Mouse (Mus musculus): ENCODE data around the gene Luc7l. TPM values are rescaled to one million over a fixed set of nuclear protein-coding genes. Genes with fewer than 3 reads are reported as not detected.

The Luc7l gene
- 113 and 116 TPM in 2 replicates for polyA plus RNA-seq (2015; fragmentation: Nextera tagmentation; extraction: Ambion mirVana)

GRCm38 (mm10) chr17:26252539-26253251, at the start of gene Luc7l:
TSS of gene Luc7l (plus strand) at chr17:26252896.
- peak; percentile 96 for ATAC-seq (ENCODE audit: low read depth)
- Histone ChIP-seq H3K9ac (peak within 1 kb of the TSS; percentile 93), H3K27ac (replicated peaks) (peak within 1 kb of the TSS; percentile 98), H3K27me3 (peaks cover 6% of the 10 kb centered on the region; the same call in 1 of the 2 replicates), H3K9me3 (no peaks in the 10 kb centered on the region), H3K4me2 (peak within 1 kb of the TSS; percentile 91), H3K4me3 (peak within 1 kb of the TSS; percentile 98), H3K36me3 (peaks cover 19% of the 10 kb centered on the region), H3K4me1 (replicated peaks) (peaks cover 18% of the 10 kb centered on the region)
- under 1% methylated on average over 42 of the region's 43 CpGs for WGBS

GRCm38 (mm10) chr17:26203321-26203811, 49.3 kb upstream of the Luc7l start:
- H3K4me1 ChIP-seq (replicated peaks), result peaks cover 35% of the 10 kb centered on the region
- peaks cover 78% of the 10 kb centered on the region for H3K27me3 ChIP-seq
- no peaks in the 10 kb centered on the region for H3K9me3 ChIP-seq
- under 1% methylated on average over 30 of the region's 30 CpGs for WGBS
- H3K27ac ChIP-seq (replicated peaks), result no peak overlapping the region
- ATAC-seq (ENCODE audit: low read depth), result no peak
- H3K4me3 ChIP-seq, result peak overlapping the region; percentile 42
- peak overlapping the region; percentile 62 for H3K9ac ChIP-seq
- peaks cover under 1% of the 10 kb centered on the region; the same call in 1 of the 2 replicates for H3K36me3 ChIP-seq
- H3K4me2 ChIP-seq, result peak overlapping the region; percentile 73

DNA sequence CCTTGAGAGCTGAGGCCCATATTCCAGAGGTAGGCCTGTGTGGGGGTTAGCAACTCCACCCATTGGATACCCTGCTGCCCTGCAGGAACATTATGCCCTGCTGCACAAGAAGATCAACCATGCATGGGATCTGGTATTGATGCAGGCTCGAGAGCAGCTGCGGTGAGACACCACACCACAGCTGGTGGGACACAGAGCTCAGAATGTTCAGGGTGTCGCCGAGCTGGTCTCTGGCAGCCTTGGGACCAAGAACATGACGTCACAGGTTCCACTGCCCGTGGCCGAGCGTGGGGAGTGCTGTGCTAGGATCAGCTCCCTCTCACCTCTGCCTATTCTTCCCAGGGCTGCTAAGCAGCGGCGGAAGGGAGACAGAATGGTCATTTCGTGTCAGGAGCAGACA, 47.9 kb upstream of the Luc7l start:
- Histone ChIP-seq H3K4me3 (no peak overlapping the region), H3K27me3 (peaks cover 64% of the 10 kb centered on the region), H3K4me1 (replicated peaks) (peaks cover 35% of the 10 kb centered on the region), H3K9me3 (no peaks in the 10 kb centered on the region), H3K27ac (replicated peaks) (no peak overlapping the region), H3K36me3 (no peaks in the 10 kb centered on the region), H3K4me2 (no peak overlapping the region), H3K9ac (no peak overlapping the region)
- 31% methylated on average over 11 of the region's 11 CpGs for WGBS
- no peak for ATAC-seq (ENCODE audit: low read depth)

GRCm38 (mm10) chr17:26206392-26206791, 46.3 kb upstream of the Luc7l start:
- ATAC-seq (ENCODE audit: low read depth), result no peak
- no peaks in the 10 kb centered on the region for H3K36me3 ChIP-seq
- H3K9ac ChIP-seq, result no peak overlapping the region
- H3K27me3 ChIP-seq, result peaks cover 48% of the 10 kb centered on the region
- H3K9me3 ChIP-seq, result no peaks in the 10 kb centered on the region
- no peak overlapping the region for H3K4me2 ChIP-seq
- peaks cover 19% of the 10 kb centered on the region for H3K4me1 ChIP-seq (replicated peaks)
- H3K27ac ChIP-seq (replicated peaks), result no peak overlapping the region
- no peak overlapping the region for H3K4me3 ChIP-seq
- WGBS, result 55% methylated on average over 1 of the region's 1 CpGs

DNA sequence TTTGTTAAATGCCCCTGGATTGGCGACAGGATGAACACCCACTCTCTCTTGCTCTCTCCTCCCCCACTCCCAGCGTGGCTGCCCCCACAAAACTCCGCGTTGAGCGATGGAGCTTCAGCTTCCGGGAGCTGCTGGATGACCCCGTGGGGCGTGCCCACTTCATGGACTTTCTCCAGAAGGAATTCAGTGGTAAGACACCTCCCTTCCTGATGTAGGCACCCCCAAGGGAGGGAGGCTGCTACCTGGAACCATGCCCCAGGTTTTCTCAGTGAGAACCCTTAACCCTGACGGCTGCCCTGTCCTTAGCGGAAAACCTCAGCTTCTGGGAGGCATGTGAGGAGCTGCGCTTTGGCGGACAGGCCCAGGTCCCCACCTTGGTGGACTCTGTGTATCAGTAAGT, 45.0 kb upstream of the Luc7l start, which contains the start of gene Arhgdig:
Arhgdig (minus strand) TSS at position 101 of the 400 bp plus-strand sequence.
- Histone ChIP-seq H3K36me3 (0 out of 2 replicates have a peak, but pooled peaks cover 6% of the 10 kb centered on the region), H3K4me3 (no peak within 1 kb of the TSS), H3K9me3 (no peaks in the 10 kb centered on the region), H3K4me2 (no peak within 1 kb of the TSS), H3K4me1 (replicated peaks) (peaks cover 11% of the 10 kb centered on the region), H3K27me3 (peaks cover 35% of the 10 kb centered on the region), H3K27ac (replicated peaks) (no peak within 1 kb of the TSS), H3K9ac (no peak within 1 kb of the TSS)
- WGBS, result 91% methylated on average over 12 of the region's 12 CpGs
- ATAC-seq (ENCODE audit: low read depth), result no peak

DNA sequence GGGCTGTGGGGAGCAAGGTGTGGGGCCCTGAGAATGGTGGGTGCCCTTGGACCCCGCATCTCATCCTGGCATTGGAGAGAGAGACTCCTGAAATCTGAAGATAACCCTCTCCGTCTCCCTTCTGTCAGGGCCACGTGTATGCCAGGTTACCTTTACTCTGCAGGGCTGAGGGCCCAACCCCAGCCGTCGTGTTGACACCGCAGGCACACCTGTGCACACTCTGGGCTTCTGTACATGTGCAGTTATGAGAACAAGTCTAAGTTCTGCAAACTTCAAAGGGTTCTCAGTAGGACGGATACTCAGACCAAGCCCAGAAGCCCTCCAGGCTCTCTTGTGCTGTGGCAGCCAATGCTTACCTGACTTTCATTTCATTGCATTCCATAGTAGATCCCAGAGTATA, 40.5 kb upstream of the Luc7l start:
- WGBS, result 97% methylated on average over 7 of the region's 7 CpGs
- H3K9me3 ChIP-seq, result no peaks in the 10 kb centered on the region
- no peak overlapping the region for H3K9ac ChIP-seq
- peaks cover 38% of the 10 kb centered on the region for H3K36me3 ChIP-seq
- no peaks in the 10 kb centered on the region for H3K4me1 ChIP-seq (replicated peaks)
- H3K27me3 ChIP-seq, result no peaks in the 10 kb centered on the region
- no peak overlapping the region for H3K4me2 ChIP-seq
- no peak overlapping the region for H3K4me3 ChIP-seq
- no peak for ATAC-seq (ENCODE audit: low read depth)
- no peak overlapping the region for H3K27ac ChIP-seq (replicated peaks)

GRCm38 (mm10) chr17:26212681-26213080, 40.0 kb upstream of the Luc7l start:
- no peak overlapping the region for H3K9ac ChIP-seq
- 89% methylated on average over 11 of the region's 11 CpGs for WGBS
- H3K36me3 ChIP-seq, result peaks cover 42% of the 10 kb centered on the region
- no peak overlapping the region for H3K4me2 ChIP-seq
- no peaks in the 10 kb centered on the region for H3K27me3 ChIP-seq
- ATAC-seq (ENCODE audit: low read depth), result no peak
- no peak overlapping the region for H3K4me3 ChIP-seq
- H3K4me1 ChIP-seq (replicated peaks), result no peaks in the 10 kb centered on the region
- no peaks in the 10 kb centered on the region for H3K9me3 ChIP-seq
- no peak overlapping the region for H3K27ac ChIP-seq (replicated peaks)

GRCm38 (mm10) chr17:26221508-26221907, 31.2 kb upstream of the Luc7l start:
- H3K27ac ChIP-seq (replicated peaks), result no peak overlapping the region
- H3K9me3 ChIP-seq, result no peaks in the 10 kb centered on the region
- 67% methylated on average over 2 of the region's 2 CpGs for WGBS
- no peak overlapping the region for H3K4me2 ChIP-seq
- H3K4me3 ChIP-seq, result no peak overlapping the region
- ATAC-seq (ENCODE audit: low read depth), result no peak
- no peaks in the 10 kb centered on the region for H3K27me3 ChIP-seq
- peaks cover 24% of the 10 kb centered on the region for H3K36me3 ChIP-seq
- no peaks in the 10 kb centered on the region for H3K4me1 ChIP-seq (replicated peaks)
- no peak overlapping the region for H3K9ac ChIP-seq

DNA sequence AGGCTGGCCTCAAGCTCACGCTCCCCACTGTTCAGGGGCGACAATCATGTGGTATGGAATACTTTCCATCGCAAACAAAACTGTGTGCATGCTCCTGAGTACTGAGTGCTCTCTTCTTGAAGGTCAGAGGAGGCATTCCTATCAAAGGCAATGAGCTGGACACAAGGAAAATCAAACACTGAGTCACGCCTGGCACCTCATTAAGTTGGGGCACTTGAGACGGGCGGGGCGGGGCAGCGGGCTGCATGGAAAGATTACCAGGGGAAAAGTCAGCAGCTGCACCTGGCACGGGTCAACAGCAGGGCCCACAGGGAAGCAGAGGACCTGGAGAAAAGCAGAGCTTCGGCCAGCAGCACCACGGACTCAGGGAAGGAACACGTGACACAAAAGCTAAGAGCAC, 27.5 kb upstream of the Luc7l start:
- no peak overlapping the region for H3K4me3 ChIP-seq
- peaks cover under 1% of the 10 kb centered on the region; the same call in 1 of the 2 replicates for H3K36me3 ChIP-seq
- H3K4me2 ChIP-seq, result no peak overlapping the region
- WGBS, result 83% methylated on average over 12 of the region's 12 CpGs
- no peaks in the 10 kb centered on the region for H3K4me1 ChIP-seq (replicated peaks)
- H3K27me3 ChIP-seq, result no peaks in the 10 kb centered on the region
- H3K9me3 ChIP-seq, result no peaks in the 10 kb centered on the region
- H3K9ac ChIP-seq, result no peak overlapping the region
- H3K27ac ChIP-seq (replicated peaks), result no peak overlapping the region
- ATAC-seq (ENCODE audit: low read depth), result no peak

DNA sequence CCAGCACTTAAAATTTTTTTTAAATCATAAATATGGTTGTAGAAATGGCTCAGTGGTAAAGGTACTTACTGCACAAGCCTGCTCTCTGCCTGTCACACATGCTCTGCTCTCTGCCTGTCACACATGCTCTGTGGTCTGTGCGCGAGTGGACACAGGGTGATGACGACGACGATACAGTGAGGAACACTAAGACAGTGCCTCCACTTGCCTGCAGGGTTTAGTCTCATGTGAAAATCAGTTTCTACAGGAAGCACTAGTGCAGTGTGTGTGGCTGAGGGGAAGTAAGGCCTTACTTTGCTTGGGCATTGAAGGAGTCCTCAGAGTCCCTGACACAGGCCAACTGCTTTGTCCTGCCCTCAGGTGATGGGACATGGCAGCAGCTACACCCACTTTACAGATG, 22.9 kb upstream of the Luc7l start:
- Histone ChIP-seq H3K36me3 (0 out of 2 replicates have a peak, but pooled peaks cover 7% of the 10 kb centered on the region), H3K4me1 (replicated peaks) (no peaks in the 10 kb centered on the region), H3K4me3 (no peak overlapping the region), H3K27me3 (no peaks in the 10 kb centered on the region), H3K9me3 (no peaks in the 10 kb centered on the region), H3K27ac (replicated peaks) (no peak overlapping the region), H3K9ac (no peak overlapping the region), H3K4me2 (no peak overlapping the region)
- WGBS, result 97% methylated on average over 5 of the region's 5 CpGs
- ATAC-seq (ENCODE audit: low read depth), result no peak

- H3K27me3 ChIP-seq, result no peaks in the 10 kb centered on the region
- H3K9ac ChIP-seq, result no peak overlapping the region
- no peaks in the 10 kb centered on the region for H3K9me3 ChIP-seq
- no peak overlapping the region for H3K4me3 ChIP-seq
- H3K27ac ChIP-seq (replicated peaks), result no peak overlapping the region
- 0 out of 2 replicates have a peak, but pooled peaks cover 7% of the 10 kb centered on the region for H3K36me3 ChIP-seq
- WGBS, result 92% methylated on average over 5 of the region's 5 CpGs
- peaks cover 14% of the 10 kb centered on the region for H3K4me1 ChIP-seq (replicated peaks)
- ATAC-seq (ENCODE audit: low read depth), result no peak
- H3K4me2 ChIP-seq, result no peak overlapping the region
Observed at GRCm38 (mm10) chr17:26231156-26231555, 21.5 kb upstream of the Luc7l start.

DNA sequence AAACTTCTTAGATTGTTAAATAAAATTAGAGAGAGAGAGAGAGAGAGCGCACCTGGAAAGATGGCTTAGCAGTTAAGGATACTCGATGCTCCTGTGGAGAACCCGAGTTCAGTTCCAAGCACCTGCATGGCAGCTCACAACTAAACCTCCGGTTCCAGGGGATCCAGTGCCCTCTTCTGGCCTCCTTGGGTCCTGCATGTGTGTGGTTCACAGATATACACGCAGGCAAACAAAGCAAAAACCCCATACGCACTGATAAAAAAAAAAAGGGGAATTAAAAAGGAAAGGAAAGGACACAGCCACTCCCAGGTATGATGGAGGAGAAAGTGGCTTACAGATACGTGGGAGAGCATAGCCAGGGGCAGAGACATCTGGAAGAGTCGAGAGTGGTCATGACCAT, 19.8 kb upstream of the Luc7l start:
- 76% methylated on average over 8 of the region's 8 CpGs for WGBS
- H3K36me3 ChIP-seq, result 0 out of 2 replicates have a peak, but pooled peaks cover 7% of the 10 kb centered on the region
- H3K4me1 ChIP-seq (replicated peaks), result peaks cover 14% of the 10 kb centered on the region

More for the DNA sequence above, 19.8 kb upstream of the Luc7l start:
- H3K27me3 ChIP-seq, result no peaks in the 10 kb centered on the region
- H3K4me3 ChIP-seq, result no peak overlapping the region
- H3K4me2 ChIP-seq, result no peak overlapping the region
- no peak overlapping the region for H3K9ac ChIP-seq
- H3K27ac ChIP-seq (replicated peaks), result no peak overlapping the region
- H3K9me3 ChIP-seq, result no peaks in the 10 kb centered on the region
- ATAC-seq (ENCODE audit: low read depth), result no peak

Measured in neural tube, embryonic 13.5 days (tissue).